Mouse (Mus musculus) hindbrain, embryonic 16.5 days (tissue): Measurements from ENCODE around the gene Gm35315. TPM values are rescaled to one million over a fixed set of nuclear protein-coding genes. Genes with fewer than 3 reads are reported as not detected.

ENCODE experiments used
- ATAC-seq: fragments of 200-750 bp; cut with Nextera tagmentation; 2 replicates; pipeline ENCODE4 v1.8.0; 2017; ENCODE audit warnings: moderate TSS enrichment, moderate library complexity
- H3K27ac ChIP-seq: fragments of 300-500 bp; sonication (generic); 2 replicates; pipeline ENCODE4 v1.5.1; 2014; ENCODE audit warnings: low read depth, mild to moderate bottlenecking, control low read depth, low read length, moderate library complexity
- H3K27me3 ChIP-seq: fragments of 300-500 bp; sonication (generic); replicated peaks from 2 replicates; pipeline ENCODE4 v1.6.1; 2014; ENCODE audit warnings: low read length; ENCODE audit not compliant: control insufficient read depth, insufficient read depth
- H3K36me3 ChIP-seq: fragments of 300-500 bp; sonication (generic); 2 replicates; pipeline ENCODE4 v1.6.1; 2014; ENCODE audit warnings: mild to moderate bottlenecking, low read length, moderate library complexity, mixed read lengths; ENCODE audit not compliant: control insufficient read depth, insufficient read depth
- H3K4me1 ChIP-seq: fragments of 300-500 bp; sonication (generic); 2 replicates; pipeline ENCODE4 v1.6.1; 2014; ENCODE audit warnings: low read depth, low read length; ENCODE audit not compliant: control insufficient read depth, insufficient read depth
- H3K4me2 ChIP-seq: fragments of 300-500 bp; sonication (generic); 2 replicates; pipeline ENCODE4 v1.6.1; 2014; ENCODE audit warnings: mild to moderate bottlenecking, low read length, control low read depth, moderate library complexity
- H3K4me3 ChIP-seq: fragments of 300-500 bp; sonication (generic); 2 replicates; pipeline ENCODE4 v1.5.1; 2014; ENCODE audit warnings: mild to moderate bottlenecking, low read length, control low read depth, moderate library complexity
- H3K9ac ChIP-seq: fragments of 300-500 bp; sonication (generic); 2 replicates; pipeline ENCODE4 v1.6.1; 2014; ENCODE audit warnings: low read depth, mild to moderate bottlenecking, control low read depth, low read length, moderate library complexity
- H3K9me3 ChIP-seq: fragments of 300-500 bp; sonication (generic); 2 replicates; pipeline ENCODE4 v1.6.1; 2014; ENCODE audit warnings: mild to moderate bottlenecking, low read length, moderate library complexity; ENCODE audit not compliant: control insufficient read depth
- WGBS: fragments of 180-500 bp; shearing (Covaris S2); extraction: QIAGEN DNeasy Blood & Tissue Kit; methylation state at CpG from one replicate; pipeline ENCODE4 v1.1.7; 2014; 5-methylcytosine and 5-hydroxymethylcytosine counted together
- polyA plus RNA-seq: library from polyadenylated mRNA; unstranded; fragments of >200 nt; fragmentation: Nextera tagmentation; extraction: Ambion mirVana; gene quantifications from 2 replicates; pipeline ENCODE4 v1.2.1, GENCODE M21; 2015

The Gm35315 gene
- polyA plus RNA-seq, 1 experiment from 2014 or later, result 0.71 TPM

- peaks cover 29% of the 10 kb centered on the region for H3K4me1 ChIP-seq
- no peak overlapping the region for H3K4me2 ChIP-seq
- H3K27ac ChIP-seq, result no peak overlapping the region
- no peak overlapping the region for H3K9ac ChIP-seq
- no peak for ATAC-seq
- no peaks in the 10 kb centered on the region for H3K27me3 ChIP-seq
- no peak overlapping the region for H3K4me3 ChIP-seq
- 95% methylated on average over 19 of the region's 19 CpGs for WGBS
- H3K9me3 ChIP-seq, result no peaks in the 10 kb centered on the region; the same call in 1 of the 2 replicates
- peaks cover 28% of the 10 kb centered on the region for H3K36me3 ChIP-seq
These were observed 8.8 kb upstream of the Gm35315 start for GRCm38 (mm10) chr5:110102853-110103625.

GRCm38 (mm10) chr5:110102429-110102828 is 8.2 kb upstream of the Gm35315 start:
- H3K4me3 ChIP-seq, result no peak overlapping the region

GRCm38 (mm10) chr5:110101716-110102347 is 7.6 kb upstream of the Gm35315 start:
- peak; percentile 66 for ATAC-seq
- Histone ChIP-seq H3K36me3 (peaks cover 28% of the 10 kb centered on the region), H3K4me1 (peaks cover 27% of the 10 kb centered on the region), H3K9ac (peak overlapping the region; percentile 61), H3K4me3 (peak overlapping the region; percentile 46), H3K27me3 (no peaks in the 10 kb centered on the region), H3K4me2 (peak overlapping the region; percentile 87), H3K9me3 (no peaks in the 10 kb centered on the region; the same call in 1 of the 2 replicates), H3K27ac (no peak overlapping the region; the same call in 1 of the 2 replicates)
- WGBS, result 16% methylated on average over 34 of the region's 34 CpGs

More at GRCm38 (mm10) chr5:110102429-110102828, 8.2 kb upstream of the Gm35315 start:
- no peak overlapping the region for H3K27ac ChIP-seq
- WGBS, result 92% methylated on average over 13 of the region's 13 CpGs
- no peak overlapping the region for H3K9ac ChIP-seq
- no peak for ATAC-seq
- H3K27me3 ChIP-seq, result no peaks in the 10 kb centered on the region
- H3K36me3 ChIP-seq, result peaks cover 28% of the 10 kb centered on the region
- peaks cover 29% of the 10 kb centered on the region for H3K4me1 ChIP-seq
- no peaks in the 10 kb centered on the region; the same call in 1 of the 2 replicates for H3K9me3 ChIP-seq
- no peak overlapping the region for H3K4me2 ChIP-seq

- H3K9ac ChIP-seq, result peak overlapping the region; percentile 61
- 1% methylated on average over 34 of the region's 37 CpGs for WGBS
- H3K4me3 ChIP-seq, result peak overlapping the region; percentile 46
- ATAC-seq, result peak; percentile 41
- H3K4me2 ChIP-seq, result peak overlapping the region; percentile 87
- H3K27ac ChIP-seq, result no peak overlapping the region; the same call in 1 of the 2 replicates
- H3K9me3 ChIP-seq, result no peaks in the 10 kb centered on the region; the same call in 1 of the 2 replicates
- H3K36me3 ChIP-seq, result peaks cover 26% of the 10 kb centered on the region
- no peaks in the 10 kb centered on the region for H3K27me3 ChIP-seq
- H3K4me1 ChIP-seq, result peaks cover 20% of the 10 kb centered on the region
These were observed 6.9 kb upstream of the Gm35315 start for GRCm38 (mm10) chr5:110100921-110101631.

- Histone ChIP-seq H3K4me2 (peak within 1 kb of the TSS; percentile 87), H3K9me3 (no peaks in the 10 kb centered on the region; the same call in 1 of the 2 replicates), H3K4me3 (peak within 1 kb of the TSS; percentile 46), H3K27me3 (no peaks in the 10 kb centered on the region), H3K36me3 (peaks cover 20% of the 10 kb centered on the region), H3K27ac (no peak within 1 kb of the TSS; the same call in 1 of the 2 replicates), H3K4me1 (peaks cover 20% of the 10 kb centered on the region), H3K9ac (peak within 1 kb of the TSS; percentile 61)
- peak; percentile 7; the same call in 1 of the 2 replicates for ATAC-seq
- 6% methylated on average over 25 of the region's 25 CpGs for WGBS
These were observed 5.7 kb upstream of the Gm35315 start, which contains the start of gene Plcxd1 for GRCm38 (mm10) chr5:110099656-110100580. Plcxd1 (plus strand) TSS chr5:110099969.

GRCm38 (mm10) chr5:110098991-110099477 is 4.8 kb upstream of the Gm35315 start:
- Histone ChIP-seq H3K9ac (no peak overlapping the region), H3K4me2 (no peak overlapping the region), H3K9me3 (no peaks in the 10 kb centered on the region; the same call in 1 of the 2 replicates), H3K4me3 (no peak overlapping the region), H3K4me1 (peaks cover 24% of the 10 kb centered on the region), H3K27ac (no peak overlapping the region), H3K36me3 (peaks cover 11% of the 10 kb centered on the region), H3K27me3 (no peaks in the 10 kb centered on the region)
- WGBS, result 22% methylated on average over 1 of the region's 1 CpGs
- no peak for ATAC-seq

GRCm38 (mm10) chr5:110094847-110095213 is 610 bp upstream of the Gm35315 start:
- 4% methylated on average over 4 of the region's 4 CpGs for WGBS
- Histone ChIP-seq H3K4me3 (peak overlapping the region; percentile 56), H3K36me3 (no peaks in the 10 kb centered on the region), H3K9ac (peak overlapping the region; percentile 73), H3K27me3 (no peaks in the 10 kb centered on the region), H3K4me1 (peaks cover 5% of the 10 kb centered on the region; the same call in 1 of the 2 replicates), H3K9me3 (no peaks in the 10 kb centered on the region), H3K27ac (peak overlapping the region; percentile 67; the same call in 1 of the 2 replicates), H3K4me2 (peak overlapping the region; percentile 90)
- ATAC-seq, result peak; percentile 26

GRCm38 (mm10) chr5:110091546-110091945 is 2.7 kb downstream of the Gm35315 start:
- Histone ChIP-seq H3K36me3 (no peaks in the 10 kb centered on the region), H3K27ac (no peak overlapping the region), H3K9me3 (no peaks in the 10 kb centered on the region), H3K27me3 (no peaks in the 10 kb centered on the region), H3K4me2 (no peak overlapping the region), H3K9ac (no peak overlapping the region), H3K4me3 (no peak overlapping the region), H3K4me1 (peaks cover 5% of the 10 kb centered on the region; the same call in 1 of the 2 replicates)
- no peak for ATAC-seq
- WGBS, result 77% methylated on average over 2 of the region's 2 CpGs
